Mouse (Mus musculus) spleen, adult 2 months (tissue): ENCODE measurements around the gene Ppp1r14b.

ENCODE experiments used
- CTCF ChIP-seq: fragments of 200-500 bp; IDR thresholded peaks from 2 replicates; pipeline ENCODE4 v1.5.1; 2011; ENCODE audit warnings: mild to moderate bottlenecking, inconsistent platforms; ENCODE audit not compliant: insufficient read depth, insufficient read length, insufficient replicate concordance; ENCODE audit errors: extremely low read depth
- POLR2A ChIP-seq: fragments of 200-500 bp; IDR thresholded peaks from 2 replicates; pipeline ENCODE4 v1.6.1; 2011; ENCODE audit warnings: low read depth, low read length, inconsistent platforms

GRCm38 (mm10) chr19:6987904-6988285 is 13.1 kb downstream of the Ppp1r14b start:
- no peak for TF ChIP-seq POLR2A
- no peak for TF ChIP-seq CTCF
